Mouse (Mus musculus): ENCODE data around the gene Ccdc171.
"Not testable (repeated sequence)": the region's sequence is repeated elsewhere in the genome, so short reads cannot be mapped to it uniquely, and the experiment has no call there.

The Ccdc171 gene

DNA sequence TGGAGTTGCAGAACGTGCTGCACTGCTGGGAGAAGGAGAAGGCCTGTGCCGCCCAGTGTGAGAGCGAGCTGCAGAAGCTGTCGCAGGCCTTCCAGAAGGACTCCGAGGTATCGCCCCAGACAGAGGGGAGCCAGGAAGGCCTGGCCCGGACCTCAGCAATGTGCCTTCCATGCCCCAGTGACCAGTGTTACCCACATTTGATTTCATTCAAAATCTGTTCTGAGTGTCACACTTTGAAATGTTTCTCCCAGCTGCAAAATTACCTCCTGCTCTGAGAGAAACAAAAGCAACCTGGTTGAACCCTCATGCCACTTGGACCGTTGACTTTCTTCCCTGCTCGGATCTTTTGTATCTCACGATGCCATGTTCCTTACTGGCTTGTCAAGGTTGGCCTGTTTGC is 133.1 kb downstream of the Ccdc171 start:
- no peak for DNase-seq

DNA sequence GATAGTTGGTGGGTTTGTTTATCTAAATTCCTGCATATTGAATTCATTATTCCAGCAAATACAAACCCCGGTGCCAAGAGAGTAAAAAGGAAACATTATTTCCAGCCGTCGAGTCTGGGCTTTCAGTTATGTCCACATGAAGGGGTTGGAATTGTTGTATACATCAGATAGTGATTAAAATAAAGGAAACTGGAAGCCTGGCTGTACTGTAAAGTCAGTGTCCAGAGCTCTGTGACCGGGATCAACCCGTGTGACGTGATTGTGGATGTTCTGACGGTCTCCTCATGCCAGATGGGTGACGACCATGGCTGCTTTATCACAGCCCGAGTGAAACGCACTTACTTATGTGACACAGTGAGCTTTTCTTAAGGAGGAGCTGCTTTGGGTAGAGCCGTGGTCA is 134.1 kb downstream of the Ccdc171 start:
- DNase-seq = no peak

DNA sequence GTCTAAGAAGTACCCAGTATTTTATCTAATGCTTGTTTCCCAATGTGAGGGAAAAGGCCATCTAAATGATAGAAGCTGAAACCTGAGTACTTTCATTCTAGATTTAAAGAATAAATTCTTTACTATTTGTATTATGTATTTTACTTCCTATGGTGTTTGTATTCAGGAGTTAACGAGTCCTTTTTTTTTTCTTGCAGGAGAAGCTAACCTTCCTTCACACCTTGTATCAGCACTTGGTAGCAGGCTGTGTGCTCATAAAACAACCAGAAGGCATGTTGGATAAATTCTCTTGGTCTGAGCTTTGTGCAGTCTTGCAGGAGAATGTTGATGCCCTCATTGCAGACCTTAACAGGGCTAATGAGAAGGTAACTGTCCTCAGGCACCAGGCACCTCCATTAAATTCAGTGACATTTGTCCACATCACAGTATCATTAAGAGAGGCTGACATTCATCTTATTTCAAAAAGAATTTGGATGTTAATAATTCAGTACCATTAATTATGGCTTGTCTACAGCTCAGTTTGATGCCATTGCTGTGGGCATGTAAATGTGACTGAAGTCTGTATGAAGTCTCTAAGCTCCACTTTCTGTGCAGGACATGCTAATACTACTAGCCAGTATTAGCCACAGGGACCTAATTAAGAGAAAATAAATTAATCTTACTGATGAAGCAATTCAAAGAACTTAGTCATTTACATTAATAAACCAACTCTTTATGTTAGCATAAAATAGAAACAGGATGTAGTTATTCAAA is 136.3 kb downstream of the Ccdc171 start:
- DNase-seq = no peak

DNA sequence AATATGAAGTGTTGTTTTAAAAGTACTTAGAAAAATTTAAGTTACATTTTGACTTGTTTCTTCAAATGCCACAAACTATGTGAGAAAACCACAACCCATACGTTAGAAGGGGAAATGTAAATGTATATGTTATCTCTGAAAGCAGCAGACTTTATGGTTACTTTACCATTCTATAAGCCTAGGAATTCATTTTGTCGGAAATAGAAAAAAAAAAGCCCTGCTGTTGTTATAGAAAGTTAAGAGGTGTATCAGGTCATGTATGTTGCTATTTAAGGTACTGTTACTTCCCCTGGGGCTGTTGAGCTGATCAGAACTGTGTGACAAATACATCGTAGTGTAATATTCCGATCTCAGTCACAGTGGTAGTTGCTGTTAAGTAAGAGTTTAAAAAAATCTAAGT is 137.0 kb downstream of the Ccdc171 start:
- no peak for DNase-seq

DNA sequence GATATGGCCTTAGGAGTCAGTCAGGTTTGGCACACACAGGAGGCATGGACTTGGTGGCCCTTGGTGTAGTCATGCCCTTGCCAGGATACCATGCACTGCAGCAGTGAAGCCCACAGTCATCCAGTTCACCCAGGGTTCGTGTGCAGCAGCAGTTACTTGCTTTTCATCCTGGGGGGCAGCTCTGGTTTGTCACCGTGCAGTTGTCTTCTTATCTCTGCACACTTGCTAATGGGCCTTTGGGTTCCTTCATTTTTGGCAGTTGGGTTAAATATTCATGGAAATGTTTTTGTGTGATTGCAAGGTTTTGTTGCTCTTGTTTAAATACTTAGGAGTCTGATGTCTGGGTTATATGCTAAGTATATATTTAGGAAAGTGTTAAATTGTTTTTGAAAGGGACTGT is 144.2 kb downstream of the Ccdc171 start:
- no peak for DNase-seq

DNA sequence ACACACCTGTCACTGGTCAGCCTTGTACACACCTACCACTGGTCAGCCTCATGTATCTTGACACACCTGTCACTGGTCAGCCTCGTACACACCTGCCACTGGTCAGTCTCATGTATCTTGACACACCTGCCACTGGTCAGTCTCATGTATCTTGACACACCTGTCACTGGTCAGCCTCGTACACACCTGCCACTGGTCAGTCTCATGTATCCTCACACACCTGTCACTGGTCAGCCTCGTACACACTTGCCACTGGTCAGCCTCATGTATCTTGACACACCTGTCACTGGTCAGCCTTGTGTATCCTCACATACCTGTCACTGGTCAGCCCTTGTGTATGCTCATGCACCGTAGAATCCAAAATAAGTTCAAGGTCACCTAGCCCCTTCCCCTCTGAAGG is 150.0 kb downstream of the Ccdc171 start:
- not testable (repeated sequence) for DNase-seq

DNA sequence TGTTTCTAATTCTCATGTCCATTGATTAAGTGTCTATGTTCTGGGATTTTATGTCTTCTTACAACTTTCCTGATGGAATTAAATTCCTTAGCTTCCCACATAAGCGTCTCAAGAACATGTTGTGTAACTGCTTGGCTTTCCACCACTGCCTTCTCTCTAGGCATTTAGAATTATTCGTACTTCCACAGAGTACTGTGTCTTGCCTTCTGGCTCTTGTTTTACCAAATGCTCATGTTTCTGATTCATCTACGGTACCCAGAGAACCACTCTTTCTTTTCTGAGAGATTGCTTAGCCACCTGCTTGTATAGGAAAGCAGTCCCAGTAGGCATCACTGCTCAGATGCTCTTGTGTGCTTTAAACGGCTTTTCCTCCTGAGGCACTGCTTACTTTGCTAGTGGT is 151.1 kb downstream of the Ccdc171 start:
- DNase-seq = no peak

DNA sequence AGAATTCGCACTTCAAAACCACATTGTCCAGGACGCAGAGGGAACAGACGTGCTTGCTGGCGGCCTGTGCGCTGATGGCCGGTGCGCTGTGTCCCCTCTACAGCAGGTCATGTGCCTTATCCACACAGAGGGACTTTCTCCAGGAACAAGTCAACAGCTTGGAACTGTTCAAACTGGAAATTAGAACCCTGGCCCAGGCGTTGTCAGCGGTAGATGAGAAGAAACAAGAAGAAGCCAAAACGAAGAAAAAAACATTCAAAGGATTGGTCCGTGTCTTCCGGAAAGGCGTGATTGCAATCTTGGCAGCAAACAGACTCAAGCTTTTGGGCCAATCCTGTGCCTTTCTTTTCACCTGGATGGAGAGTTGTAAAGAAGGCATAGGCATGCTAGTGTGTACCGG is 155.7 kb downstream of the Ccdc171 start:
- DNase-seq = no peak

DNA sequence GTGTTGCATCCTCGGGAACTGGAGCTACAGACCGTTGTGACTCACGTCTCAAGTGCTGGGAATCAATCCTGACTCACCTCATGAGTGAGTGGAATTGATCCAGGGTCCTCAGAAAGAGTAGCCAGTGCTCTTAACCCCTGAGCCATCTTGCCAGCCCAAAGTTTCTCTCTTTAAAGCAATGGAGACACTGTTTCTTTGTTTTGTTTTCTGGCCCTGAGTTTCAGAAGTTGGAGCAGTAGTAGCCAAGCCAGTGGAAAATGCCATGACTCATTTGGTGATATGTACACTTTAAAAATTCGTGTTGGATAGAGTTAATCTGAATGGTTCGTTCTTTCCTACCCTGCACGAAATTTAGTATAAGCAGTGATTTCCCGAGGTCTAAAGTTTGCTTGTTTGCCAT is 157.5 kb downstream of the Ccdc171 start:
- DNase-seq = no peak

DNA sequence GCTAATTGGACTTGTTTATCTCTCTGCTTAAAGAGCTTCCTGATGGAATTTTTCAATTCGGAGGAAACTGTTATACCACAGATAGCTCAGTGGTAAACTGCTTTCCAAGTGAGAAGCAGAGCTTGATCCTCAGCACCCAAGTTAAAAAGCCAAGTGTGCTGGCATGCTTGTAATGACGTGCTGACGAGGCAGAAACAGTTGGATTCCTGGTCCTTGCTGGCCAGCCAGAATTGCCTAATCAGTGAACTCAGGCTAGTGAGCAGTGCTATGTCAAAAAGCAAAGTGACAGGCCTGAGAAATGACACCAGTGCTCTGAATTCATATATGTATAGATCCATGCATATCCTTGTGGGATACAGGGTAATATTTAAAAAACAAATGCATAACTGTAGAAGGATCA is 174.8 kb downstream of the Ccdc171 start:
- no peak for DNase-seq

DNA sequence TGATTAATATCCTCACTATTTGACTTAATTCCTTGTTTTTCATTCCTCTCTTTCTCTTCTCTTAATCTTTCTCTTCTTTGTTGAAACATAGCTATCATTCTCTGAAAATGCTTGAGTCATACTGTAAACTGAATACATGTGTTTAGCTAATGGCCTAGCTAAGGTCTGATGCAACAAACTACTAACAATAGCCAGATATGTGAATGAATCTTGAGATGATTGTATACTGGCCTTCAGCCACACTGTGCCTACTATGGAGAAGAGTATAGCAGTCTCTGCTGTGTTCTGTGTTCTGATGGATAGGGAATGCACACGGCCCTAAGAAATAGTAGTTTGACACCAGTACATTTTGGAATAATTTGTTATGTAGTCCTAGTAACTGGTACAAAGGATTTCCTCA is 191.7 kb downstream of the Ccdc171 start:
- no peak for DNase-seq

DNA sequence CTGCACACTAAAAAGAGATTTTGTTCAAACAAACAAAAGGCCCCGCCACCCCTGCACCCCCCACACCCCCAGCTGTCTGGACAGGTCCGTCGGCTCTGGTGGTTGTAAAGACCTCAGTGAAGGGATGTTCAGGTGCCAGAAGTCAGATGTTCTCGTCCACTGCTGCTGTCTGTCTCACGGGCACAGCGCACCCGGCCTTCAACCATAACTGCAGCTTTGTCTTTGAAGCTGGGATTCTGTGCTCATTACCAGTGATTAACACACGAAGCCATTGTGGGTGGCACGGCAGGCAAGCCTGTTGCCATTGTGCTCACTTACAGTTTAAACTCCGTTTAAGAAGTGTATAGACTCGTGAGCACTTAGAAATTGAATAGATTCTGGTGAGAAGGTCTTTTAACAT is 194.5 kb downstream of the Ccdc171 start:
- no peak for DNase-seq

DNA sequence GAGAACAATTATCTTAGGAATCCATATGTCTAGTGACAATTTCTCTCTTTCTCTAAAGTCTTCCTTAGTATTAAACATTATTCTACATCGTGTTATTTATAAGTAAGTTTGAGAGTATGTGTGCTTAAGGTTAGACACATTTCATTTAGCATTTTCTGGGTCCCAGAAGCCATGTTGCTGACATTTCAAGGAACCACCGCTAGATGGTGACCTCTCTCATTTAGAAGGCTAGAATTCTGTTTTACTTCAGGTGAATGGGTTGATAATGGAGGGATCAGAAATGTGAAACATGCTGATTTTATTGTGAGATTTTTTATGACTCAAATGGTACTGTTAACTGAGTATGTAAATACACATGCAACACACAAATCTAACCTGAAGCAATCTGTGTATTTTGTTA is 199.8 kb downstream of the Ccdc171 start:
- DNase-seq = peak; percentile 34 to 35

DNA sequence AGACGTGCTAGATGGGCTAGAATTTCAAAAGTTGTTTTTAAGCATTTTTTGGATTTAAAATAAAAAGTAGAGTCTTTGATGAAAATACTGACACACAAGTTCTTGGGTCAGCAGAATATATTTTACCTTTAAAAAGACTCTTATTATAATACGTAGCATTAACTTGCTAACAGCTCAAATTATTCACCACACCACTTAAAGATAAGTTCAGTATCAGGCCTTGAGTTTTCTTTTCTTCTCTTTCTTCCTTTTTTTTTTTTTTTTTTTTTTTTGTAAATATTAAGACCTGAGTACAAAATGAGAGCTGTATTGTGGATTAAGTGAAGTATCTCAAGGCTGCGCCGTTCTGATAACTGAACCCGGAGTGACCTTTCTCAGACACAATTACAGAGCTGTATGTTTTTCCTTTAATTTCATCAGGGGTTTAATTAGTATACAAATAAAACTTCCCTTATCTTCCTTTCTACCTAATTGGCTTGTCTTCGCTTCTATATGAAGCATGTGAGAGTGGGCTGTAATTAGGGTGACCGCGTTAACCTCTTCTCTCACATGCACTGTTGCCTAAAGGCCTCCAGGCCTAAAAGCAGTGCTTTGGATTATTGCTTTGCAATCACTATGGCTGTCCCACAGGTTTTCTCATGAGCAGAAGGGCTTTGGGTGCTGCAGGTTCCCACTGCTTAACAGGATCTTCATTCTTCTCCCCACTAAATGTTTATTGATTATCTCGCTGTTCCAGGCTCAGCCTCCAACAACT is 214.0 kb downstream of the Ccdc171 start:
- DNase-seq = no peak

DNA sequence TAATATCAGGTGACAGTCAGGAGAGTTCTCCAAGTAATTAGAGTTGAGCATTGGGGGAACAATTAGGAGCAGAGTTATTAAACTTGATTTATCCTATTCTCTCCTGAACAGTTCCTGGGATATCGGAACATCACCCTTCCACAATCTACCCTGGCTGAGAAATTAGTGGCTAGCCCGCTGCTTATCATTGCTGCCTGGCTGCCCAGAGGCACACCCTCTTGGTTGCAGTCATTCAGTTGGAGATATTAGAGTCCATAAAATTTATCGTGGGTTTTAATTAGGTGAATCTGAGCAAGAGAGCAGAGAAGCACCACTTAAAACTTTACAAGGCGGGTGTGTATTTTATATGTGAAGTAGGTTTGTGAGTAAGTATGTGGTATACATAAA is 214.5 kb downstream of the Ccdc171 start:
- DNase-seq = no peak

DNA sequence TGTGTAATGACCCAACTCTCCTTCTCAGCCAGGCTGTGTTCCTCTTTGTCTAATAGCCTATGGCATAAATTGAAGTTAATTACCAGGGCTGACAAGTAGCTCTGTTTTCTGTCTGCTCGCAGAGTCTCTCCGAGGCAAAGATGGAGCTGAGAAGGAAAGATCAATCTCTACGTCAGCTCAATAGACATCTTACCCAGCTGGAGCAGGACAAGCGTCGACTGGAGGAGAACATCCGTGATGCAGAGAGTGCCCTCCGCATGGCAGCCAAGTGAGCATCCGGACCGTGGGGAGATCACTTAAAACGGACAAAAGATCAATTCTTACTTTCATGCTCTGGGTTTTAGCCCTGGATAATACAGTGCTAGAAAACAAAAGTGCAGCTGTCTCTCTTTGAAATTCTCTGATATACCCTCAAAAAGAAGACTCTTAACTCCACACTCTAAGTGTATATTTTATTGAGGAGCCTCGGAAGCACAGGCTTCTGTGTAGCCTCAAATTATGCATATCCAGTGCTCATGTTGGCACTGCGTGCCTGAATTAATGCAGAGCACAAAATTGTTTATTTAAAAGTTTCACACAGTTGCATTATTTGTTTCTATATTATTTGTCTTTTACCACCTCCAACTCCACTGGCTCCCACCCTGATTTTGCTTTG is 217.6 kb downstream of the Ccdc171 start:
- peak in 1 of 2 experiments; percentile 7 for DNase-seq

DNA sequence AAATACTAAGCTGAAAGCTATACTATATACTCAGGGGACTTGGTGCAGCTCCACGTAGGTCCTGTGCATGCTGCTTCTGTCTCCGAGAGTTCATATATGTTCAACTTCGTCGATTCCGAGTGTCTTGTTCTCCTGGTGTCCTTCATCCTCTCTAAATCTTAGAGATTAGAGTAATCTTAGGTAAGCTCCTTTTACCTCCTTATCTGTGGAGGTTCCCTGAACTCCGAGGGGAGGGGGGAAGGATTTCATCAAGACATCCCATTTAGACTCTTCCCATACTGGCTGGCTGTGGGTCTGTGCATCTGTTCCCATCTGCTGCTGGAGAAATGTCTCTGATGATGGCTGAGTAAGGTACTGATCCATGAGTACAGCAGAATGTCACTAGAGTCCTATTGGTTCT is 249.8 kb downstream of the Ccdc171 start:
- no peak for DNase-seq

DNA sequence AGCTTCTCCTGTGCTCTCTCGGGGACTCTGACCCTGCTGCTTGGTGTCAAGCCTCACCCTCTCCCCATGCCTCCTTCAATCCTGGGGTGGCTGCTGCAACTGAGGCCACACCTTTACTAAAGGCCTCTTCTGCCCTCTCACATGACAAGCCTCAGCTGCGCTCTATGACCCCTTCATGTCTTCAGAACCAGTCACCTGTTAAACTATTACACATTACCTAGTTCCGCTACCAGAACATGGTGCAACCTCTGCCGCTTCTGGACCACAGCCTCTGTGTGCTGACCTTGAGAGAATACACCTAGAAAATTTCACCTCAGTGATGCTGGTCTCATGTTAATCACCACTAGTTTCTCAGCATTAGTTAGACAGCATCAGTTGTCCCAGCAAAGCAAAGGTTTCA is 254.7 kb downstream of the Ccdc171 start:
- DNase-seq = no peak

DNA sequence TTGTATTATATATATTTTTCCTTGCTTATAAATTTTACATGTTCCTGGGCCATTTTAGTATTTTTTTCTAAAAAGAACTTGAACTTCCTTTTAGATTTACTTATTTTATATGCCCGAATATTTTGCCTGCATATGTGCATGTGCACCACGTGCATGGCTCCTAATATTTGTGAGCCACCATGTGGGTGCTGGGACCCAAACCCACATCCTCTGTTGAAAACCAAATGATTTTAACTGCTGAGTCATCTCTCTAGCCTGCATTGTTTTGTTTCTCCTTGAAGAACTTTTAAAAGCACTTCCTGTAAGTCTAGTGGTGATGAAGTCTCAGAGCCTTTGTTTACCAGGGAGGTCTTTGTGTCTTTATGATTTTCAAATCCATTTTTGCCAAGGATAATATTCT is 259.8 kb downstream of the Ccdc171 start:
- DNase-seq = no peak

DNA sequence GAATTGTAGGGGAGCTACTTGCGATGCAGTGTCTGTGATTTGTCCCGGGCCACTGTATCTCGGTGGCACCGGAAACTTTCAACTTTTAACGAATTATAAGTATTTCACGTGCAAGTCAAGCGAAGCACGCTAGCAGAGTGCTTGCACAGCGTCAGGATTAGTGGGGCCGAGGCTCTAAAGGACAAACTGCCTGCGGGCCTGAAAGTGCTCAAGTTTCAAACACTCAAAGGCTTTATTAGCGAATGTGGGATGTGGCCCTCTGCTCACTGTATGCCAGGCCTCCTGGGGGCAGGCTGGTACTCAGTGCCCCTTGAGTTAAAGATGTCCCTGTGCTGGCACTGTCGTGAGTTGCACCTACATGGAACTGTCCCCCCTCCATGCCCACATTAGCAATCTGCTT is 266.5 kb downstream of the Ccdc171 start:
- DNase-seq = no peak

DNA sequence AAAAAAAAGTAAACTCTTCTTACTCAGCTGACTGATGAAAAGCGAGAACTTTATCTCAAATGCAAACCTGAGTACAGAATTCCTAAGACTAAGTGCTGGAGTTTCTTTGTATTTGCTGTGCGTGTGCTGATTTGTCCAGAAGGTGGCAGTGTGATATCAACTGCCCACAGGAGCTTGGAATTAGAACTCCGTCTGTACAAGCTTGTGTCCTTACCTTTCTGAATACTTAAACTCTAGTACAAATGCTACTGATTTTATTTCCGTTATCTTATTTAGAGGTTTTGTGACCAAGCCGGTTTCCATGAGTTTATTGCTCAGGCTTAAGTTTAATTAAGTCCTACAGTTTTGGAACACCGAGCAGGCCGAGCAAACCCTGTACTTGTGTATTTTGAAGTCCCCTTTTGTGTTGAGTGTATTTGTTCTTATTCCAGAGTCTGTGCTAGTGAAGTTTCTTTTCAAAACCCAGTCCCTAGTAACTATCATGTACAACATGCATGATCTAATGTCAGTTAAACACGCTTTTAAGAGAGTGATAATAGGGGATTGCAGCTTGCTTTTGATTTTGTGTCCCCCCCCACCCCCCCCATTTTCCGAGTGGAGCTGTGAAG is 269.1 kb downstream of the Ccdc171 start:
- peak; percentile 75 to 80 for DNase-seq

DNA sequence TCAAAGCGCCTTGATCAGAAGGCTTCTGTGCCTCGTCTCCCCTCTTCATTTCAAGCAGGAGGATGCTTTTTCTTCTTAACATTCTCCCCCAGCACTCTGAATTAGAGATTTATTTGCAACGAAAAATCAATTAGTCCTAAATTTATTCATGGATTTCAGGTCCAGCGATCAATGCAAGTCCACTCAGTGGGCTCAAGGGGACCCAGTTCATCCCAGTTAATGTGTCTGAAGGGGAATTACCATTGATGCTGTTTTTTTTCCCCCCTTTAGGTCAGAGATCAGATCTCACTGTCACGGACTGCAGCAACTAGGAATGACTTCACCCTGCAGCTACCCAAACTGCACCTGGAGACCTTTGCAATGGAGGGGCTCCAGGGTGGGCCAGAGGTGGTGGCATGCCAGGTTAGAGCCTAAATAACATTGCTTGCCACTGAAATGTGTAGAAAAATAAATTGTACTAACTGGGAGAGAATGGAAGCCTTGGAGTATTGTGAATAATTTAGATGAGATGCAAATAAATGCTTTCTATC is 269.6 kb downstream of the Ccdc171 start:
- DNase-seq = no peak

DNA sequence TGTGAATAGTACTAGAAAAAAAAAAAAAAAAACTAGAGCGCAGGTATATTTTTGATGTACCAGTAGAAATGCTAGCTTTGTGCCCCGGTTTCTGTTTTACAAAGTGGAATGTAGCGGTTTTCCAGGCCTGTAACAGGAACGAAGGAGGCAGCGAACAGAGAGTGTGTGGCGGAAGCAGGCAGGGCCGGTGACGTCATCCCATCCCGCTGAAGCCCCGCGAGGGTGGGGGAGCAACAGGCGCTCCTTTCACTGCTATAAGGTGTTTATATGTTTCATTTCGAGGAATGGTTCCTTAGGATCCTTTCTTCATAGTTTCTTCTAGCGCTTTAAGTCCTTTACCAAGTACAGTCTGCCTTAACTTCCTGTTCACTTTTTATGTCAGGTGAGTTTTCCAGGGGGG is 272.6 kb downstream of the Ccdc171 start:
- no peak for DNase-seq
